Mouse (Mus musculus) bone marrow macrophage, adult 2 months (primary cell): ENCODE results near the gene Slc7a15. TPM values are rescaled to one million over a fixed set of nuclear protein-coding genes. Genes with fewer than 3 reads are reported as not detected.

ENCODE experiments used
- H3K27ac ChIP-seq: 2 replicates; pipeline ENCODE4 v1.5.1; 2012; ENCODE audit warnings: low read depth, low read length; ENCODE audit not compliant: insufficient read depth
- H3K4me1 ChIP-seq: 2 replicates; pipeline ENCODE4 v1.6.1; 2012; ENCODE audit warnings: low read length; ENCODE audit not compliant: control insufficient read depth, insufficient read depth
- H3K4me3 ChIP-seq: 2 replicates; pipeline ENCODE4 v1.5.1; 2012; ENCODE audit warnings: mild to moderate bottlenecking, low read length, moderate library complexity; ENCODE audit not compliant: insufficient read depth
- CTCF ChIP-seq: IDR thresholded peaks from 2 replicates; pipeline ENCODE4 v1.5.1; 2012; ENCODE audit warnings: low read depth, mild to moderate bottlenecking, low read length, moderate library complexity
- POLR2A ChIP-seq: IDR thresholded peaks from 2 replicates; pipeline ENCODE4 v1.6.1; 2012; ENCODE audit warnings: mild to moderate bottlenecking, low read depth, low read length, borderline replicate concordance
- polyA plus RNA-seq: library from polyadenylated mRNA; stranded (reverse); fragments of >200 nt; gene quantifications from 2 replicates; pipeline ENCODE4 v1.2.4, GENCODE M21; 2012; ENCODE audit not compliant: missing spikeins, insufficient read depth, insufficient read length

Gene Slc7a15
- polyA plus RNA-seq, 1 experiment, result not detected

DNA sequence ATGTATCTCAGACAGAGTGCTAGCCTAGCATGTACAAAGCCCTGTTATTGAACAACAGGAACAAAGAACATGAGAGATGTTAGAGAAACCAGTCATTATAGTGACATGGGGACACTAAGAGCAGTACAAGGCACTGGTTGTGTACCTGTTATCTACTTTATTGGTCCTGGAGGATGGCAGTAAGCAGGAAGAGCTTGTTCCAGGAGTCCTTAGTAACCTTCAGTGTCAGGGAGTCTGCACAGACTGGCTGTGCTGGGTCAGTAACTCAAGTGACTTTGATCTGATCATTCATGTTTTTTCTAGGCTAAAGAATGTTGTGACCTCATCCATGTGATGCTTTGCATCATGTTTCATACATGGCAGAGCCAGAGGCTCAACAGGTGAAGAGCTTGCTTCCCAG lies 42.7 kb downstream of the Slc7a15 start:
- H3K4me1 ChIP-seq, result peaks cover 5% of the 10 kb centered on the region
- H3K27ac ChIP-seq, result no peak overlapping the region
- no peak for TF ChIP-seq CTCF
- no peak for TF ChIP-seq POLR2A

DNA sequence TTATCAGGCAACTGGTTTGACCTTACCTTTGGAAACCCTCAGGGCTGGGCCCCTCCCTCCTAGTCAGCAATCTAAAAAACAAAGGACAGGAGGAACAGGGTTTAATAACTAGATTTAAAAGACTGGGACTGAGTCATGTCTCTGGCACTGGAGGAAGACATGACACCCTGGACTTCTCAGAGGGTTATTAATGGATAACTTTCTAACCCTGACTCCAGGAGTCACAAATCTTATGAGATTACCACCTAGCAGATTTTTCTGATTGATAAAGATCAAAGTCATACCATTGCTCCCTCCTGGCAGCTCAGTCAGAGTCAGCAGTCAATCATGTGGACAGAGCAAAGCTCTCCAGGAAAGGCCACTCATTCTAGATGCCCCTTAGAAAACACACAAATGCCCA lies 43.4 kb downstream of the Slc7a15 start:
- H3K4me1 ChIP-seq, result peaks cover 5% of the 10 kb centered on the region
- no peak overlapping the region for H3K4me3 ChIP-seq
- H3K27ac ChIP-seq, result no peak overlapping the region
- TF ChIP-seq POLR2A (no peak), CTCF (no peak)

More for the DNA sequence above, 42.7 kb downstream of the Slc7a15 start:
- no peak overlapping the region for H3K4me3 ChIP-seq

DNA sequence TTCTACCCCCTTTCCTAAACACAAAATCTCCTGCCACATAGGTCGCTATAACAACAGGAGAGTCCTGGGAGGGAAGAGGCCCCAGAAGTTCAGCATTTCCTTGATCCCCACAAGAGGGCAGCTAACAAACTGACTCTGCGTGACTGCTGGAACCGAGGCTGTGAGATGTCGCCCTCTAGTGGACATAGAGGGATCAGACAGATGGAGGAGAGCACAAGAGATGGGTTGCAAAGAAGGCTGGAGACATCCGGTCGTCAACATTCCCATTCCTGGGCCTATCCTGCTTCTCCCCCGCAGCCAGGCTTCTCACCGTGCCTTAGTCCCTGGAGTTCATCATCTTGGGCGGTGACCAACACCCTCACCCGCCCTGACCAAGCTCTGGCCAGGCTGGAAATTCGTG lies 51.5 kb downstream of the Slc7a15 start:
- Histone ChIP-seq H3K4me1 (peaks cover 31% of the 10 kb centered on the region), H3K27ac (peak overlapping the region; percentile 58), H3K4me3 (no peak overlapping the region)
- TF ChIP-seq CTCF (peak; percentile 99), POLR2A (no peak)

DNA sequence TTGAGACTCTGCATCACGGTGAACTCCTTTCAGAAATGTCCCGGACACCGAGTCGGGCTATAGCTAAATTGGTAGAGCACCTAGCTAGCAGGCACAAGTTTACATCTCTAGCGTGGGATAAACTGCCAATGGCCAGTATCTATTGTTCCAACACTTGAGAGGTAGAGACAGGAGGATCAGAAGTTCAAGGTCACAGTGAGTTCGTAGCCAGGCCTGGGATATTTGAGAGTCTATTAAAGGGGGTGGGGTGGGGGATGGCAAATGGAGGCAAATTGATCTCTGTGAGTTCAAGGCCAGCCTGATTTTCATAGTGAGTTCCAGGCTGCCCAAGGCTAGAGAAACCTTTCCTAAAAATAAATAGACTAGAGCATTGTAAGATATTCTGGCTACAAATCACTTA lies 52.1 kb downstream of the Slc7a15 start:
- TF ChIP-seq POLR2A (no peak), CTCF (no peak)
- Histone ChIP-seq H3K4me3 (no peak overlapping the region), H3K27ac (peak overlapping the region; percentile 58), H3K4me1 (peaks cover 28% of the 10 kb centered on the region)

DNA sequence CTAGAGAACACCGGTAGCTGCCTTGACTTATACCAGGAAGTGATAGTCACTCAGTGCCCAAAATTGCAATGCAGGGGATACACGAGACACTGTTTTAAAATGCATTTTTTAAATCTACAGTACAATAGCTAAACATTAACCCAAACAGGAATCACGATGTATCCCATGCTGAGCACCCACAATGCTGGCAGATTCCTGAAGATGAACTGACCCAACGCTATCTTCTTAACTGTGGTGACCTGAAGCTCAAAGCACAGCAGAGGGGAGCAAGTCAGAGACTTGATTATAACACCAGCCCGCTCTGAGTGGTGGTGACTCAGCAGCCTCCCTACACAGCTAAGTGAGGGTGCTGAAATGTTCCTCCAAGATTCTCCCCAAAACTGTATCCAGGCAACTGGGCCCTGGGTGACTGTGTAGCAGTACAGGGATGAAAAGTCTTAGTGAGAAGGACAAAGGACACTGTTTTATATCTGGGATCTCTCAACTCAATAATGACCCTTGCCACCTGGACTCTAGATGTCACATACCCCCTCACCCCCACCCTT lies 53.7 kb downstream of the Slc7a15 start:
- Histone ChIP-seq H3K27ac (no peak overlapping the region), H3K4me1 (peaks cover 26% of the 10 kb centered on the region), H3K4me3 (no peak overlapping the region)
- TF ChIP-seq POLR2A, result no peak
- TF ChIP-seq CTCF, result no peak

DNA sequence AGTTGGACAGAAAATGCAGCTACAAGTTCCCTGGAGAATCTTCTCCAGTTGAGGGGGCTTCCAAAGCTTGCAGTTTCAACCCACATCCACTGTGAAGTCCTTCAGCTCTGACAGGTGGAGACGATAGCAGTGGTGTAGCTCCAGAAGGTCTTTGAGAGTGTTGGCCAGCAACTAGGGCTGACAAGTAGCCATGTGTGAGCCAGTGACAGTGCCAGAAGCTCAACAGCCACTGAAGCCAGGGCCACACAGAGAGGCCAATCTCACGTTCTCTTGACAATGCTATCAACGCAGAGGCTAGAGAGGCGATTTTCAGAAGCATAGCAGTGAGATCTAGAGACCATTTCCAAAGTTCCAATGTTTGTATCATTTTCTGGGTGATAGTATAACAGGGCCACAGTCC lies 56.5 kb downstream of the Slc7a15 start:
- Histone ChIP-seq H3K4me3 (no peak overlapping the region), H3K4me1 (peaks cover 26% of the 10 kb centered on the region), H3K27ac (no peak overlapping the region)
- TF ChIP-seq POLR2A, result no peak
- TF ChIP-seq CTCF, result no peak

DNA sequence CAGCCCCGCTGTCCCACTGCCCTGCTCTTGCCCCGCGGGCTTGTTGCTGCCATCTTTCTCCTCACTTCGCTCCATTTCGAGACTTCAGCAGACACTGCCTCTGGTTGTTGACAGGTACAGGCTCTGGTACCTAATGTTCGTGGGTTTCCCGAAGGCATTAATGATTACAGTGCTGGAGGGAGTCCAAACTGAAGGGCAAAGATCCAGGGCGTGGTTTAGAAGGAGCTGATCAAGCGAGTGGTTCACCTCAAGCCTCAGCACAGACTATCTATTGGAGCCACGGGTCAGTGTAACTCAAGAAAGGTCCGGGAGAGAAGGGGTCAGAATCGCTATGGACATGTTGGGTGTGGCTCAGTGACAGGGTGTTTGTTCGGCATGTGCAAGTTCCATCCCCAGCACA lies 59.4 kb downstream of the Slc7a15 start:
- TF ChIP-seq CTCF (no peak), POLR2A (no peak)
- Histone ChIP-seq H3K4me3 (no peak overlapping the region), H3K27ac (no peak overlapping the region), H3K4me1 (peaks cover 12% of the 10 kb centered on the region)

DNA sequence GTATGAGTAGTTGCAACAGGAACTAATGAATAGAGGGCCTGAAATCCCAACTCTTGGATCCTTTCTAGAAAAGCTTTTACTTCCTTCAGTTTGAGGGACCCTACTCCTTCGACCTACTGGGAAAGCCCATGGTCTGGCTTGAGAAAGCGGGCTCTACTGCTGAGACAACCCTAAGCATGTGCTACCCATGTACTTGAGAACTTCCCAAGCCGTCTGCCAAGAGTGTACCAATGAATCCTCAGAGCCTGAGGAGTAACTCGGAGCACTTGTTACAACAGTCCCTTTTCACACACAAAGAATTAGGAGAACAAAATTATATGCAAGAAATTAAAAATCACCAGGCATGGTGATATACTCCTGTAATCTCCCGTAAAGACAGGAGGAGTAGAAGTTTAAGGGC lies 61.6 kb downstream of the Slc7a15 start:
- no peak overlapping the region for H3K27ac ChIP-seq
- TF ChIP-seq POLR2A (no peak), CTCF (no peak)
- H3K4me1 ChIP-seq, result peaks cover 12% of the 10 kb centered on the region
- no peak overlapping the region for H3K4me3 ChIP-seq

DNA sequence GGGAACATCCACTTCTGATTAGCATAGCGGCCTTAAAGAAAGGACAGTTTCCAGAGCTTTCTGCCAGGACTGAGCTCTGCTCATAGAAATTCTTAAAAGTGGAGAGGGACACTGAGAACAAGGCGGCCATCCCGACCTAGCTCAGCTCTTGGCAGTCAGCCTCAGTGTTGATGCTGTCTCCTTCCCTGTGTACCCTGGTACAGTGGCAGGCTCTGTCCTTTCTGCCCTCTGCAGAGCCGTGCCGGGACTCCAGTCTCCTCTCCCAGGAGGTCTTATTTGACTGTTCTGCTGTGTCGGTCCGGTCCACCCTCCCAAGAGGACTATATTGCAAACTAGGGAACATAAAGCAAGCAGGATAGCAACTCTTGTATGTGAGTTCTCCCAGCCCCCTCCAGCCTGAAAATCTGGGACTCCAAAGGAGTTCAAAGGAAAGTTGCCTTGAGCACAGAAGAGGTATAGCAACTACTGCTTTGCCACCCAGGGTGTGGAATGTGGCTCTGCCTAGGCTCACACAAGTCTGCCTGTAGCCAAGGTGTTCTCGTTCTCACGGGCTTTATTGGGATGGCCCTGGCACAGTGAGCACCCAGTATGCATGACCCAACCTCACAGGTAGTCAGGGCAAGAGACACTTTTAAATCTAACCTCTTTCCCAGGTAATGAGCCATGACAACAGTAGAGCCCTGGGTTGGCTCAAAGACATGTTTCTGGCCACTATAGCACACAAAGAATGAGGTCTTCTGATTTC lies 62.5 kb downstream of the Slc7a15 start:
- Histone ChIP-seq H3K27ac (no peak overlapping the region), H3K4me3 (no peak overlapping the region), H3K4me1 (peaks cover 12% of the 10 kb centered on the region)
- TF ChIP-seq CTCF, result no peak
- TF ChIP-seq POLR2A, result no peak

DNA sequence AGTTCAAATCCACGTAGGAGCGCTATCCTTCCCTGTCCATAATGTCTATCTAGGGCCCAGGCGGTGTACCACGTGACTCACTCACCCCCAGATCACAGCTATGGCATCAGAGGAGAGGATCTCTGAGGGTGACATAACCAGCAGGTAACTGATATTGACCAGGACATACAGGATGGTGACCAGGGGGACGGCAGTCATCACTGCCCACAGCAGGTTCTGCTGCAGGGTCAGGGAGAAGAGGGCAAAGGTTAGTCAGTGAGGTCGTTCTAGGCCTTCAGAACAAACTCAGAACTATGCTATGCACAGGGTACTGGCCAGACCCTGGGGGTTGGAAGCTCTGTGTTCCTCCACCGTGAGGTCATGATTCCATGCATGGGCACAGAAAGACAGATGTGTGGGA lies 63.3 kb downstream of the Slc7a15 start:
- TF ChIP-seq CTCF, result no peak
- TF ChIP-seq POLR2A, result no peak
- Histone ChIP-seq H3K4me1 (peaks cover 12% of the 10 kb centered on the region), H3K27ac (no peak overlapping the region), H3K4me3 (no peak overlapping the region)

DNA sequence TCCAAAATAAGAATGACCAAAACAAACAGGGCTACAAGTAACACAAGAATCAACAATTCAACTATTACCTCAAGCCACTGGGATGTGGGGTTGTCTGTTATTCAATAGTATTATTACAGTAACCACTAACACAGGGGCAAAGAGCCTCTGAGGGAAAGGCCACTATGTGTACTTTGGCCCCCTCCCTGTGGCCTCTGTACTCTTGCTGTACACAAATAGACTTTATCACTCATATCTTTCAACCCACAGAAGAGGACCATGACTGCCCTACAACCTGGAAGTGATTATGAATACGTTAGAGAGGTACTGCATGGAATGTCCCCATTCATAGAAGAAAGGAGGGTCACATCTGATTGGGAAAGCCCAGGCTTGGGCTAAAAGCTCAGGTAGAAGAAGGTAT lies 64.0 kb downstream of the Slc7a15 start:
- Histone ChIP-seq H3K27ac (no peak overlapping the region), H3K4me3 (no peak overlapping the region), H3K4me1 (peaks cover 11% of the 10 kb centered on the region)
- TF ChIP-seq CTCF, result no peak
- TF ChIP-seq POLR2A, result no peak
